Mouse (Mus musculus): ENCODE results near the gene Mgat3. TPM values are rescaled to one million over a fixed set of nuclear protein-coding genes. Genes with fewer than 3 reads are reported as not detected.
A peak's percentile ranks its signal among the peaks of the same experiment; 100 is the strongest.

The Mgat3 gene
- total RNA-seq, 2 experiments from 2014 or later = 124 TPM

- DNase-seq (ENCODE audit: low spot score in 2 of 2) = no peak
Measured at GRCm38 (mm10) chr15:80258240-80259170, 85.0 kb downstream of the Mgat3 start.

GRCm38 (mm10) chr15:80259406-80260045, 86.0 kb downstream of the Mgat3 start:
- no peak for DNase-seq (ENCODE audit: low spot score in 2 of 2)

GRCm38 (mm10) chr15:80260677-80261076, 87.2 kb downstream of the Mgat3 start:
- DNase-seq (ENCODE audit: low spot score in 2 of 2) = peak; percentile 83 to 90

- no peak for DNase-seq (ENCODE audit: low spot score in 2 of 2)
Measured at GRCm38 (mm10) chr15:80261100-80261499, 87.6 kb downstream of the Mgat3 start.

- peak; percentile 89 to 90 for DNase-seq (ENCODE audit: low spot score in 2 of 2)
Measured at GRCm38 (mm10) chr15:80263610-80264575, 90.4 kb downstream of the Mgat3 start, which contains the start of gene Rps19bp1. TSS of gene Rps19bp1 (minus strand) at chr15:80264315.

Other genes starting within 250 kb of the Mgat3 start
- 10 to 100 TPM; 59.6 to 61.7 TPM for gene Cbx7, start 202.6 kb upstream of the Mgat3 start, total RNA-seq (2021)
- gene Pdgfb, start 158.7 kb upstream of the Mgat3 start, total RNA-seq (2021) = 10 to 100 TPM; 28.5 to 37.6 TPM
- gene Syngr1, start 82.4 kb upstream of the Mgat3 start, total RNA-seq (2021) = 100 to 1,000 TPM; 421 to 438 TPM
- 100 to 1,000 TPM; 526 to 554 TPM for gene Rpl3, start 81.9 kb upstream of the Mgat3 start, total RNA-seq (2021)
- gene Tab1, start 40.6 kb upstream of the Mgat3 start, total RNA-seq (2021) = 10 to 100 TPM; 23.8 to 25.7 TPM
- 10 to 100 TPM; 34.1 to 35.3 TPM for gene Mief1, start 60.3 kb downstream of the Mgat3 start, total RNA-seq (2021)
- gene AC140267.1, start 62.1 kb downstream of the Mgat3 start, total RNA-seq (2021) = 10 to 100 TPM; 19.0 to 19.4 TPM
- gene Atf4, start 81.5 kb downstream of the Mgat3 start, total RNA-seq (2021) = 100 to 1,000 TPM; 126 to 133 TPM
- gene Rps19bp1, start 90.6 kb downstream of the Mgat3 start, total RNA-seq (2021) = 10 to 100 TPM; 41.9 to 42.4 TPM
- 10 to 100 TPM; 58.9 to 60.7 TPM for gene Cacna1i, start 113.5 kb downstream of the Mgat3 start, total RNA-seq (2021)